Comparison of ENCODE assay signal across 8 mouse cellular contexts in the genomic region with DNA sequence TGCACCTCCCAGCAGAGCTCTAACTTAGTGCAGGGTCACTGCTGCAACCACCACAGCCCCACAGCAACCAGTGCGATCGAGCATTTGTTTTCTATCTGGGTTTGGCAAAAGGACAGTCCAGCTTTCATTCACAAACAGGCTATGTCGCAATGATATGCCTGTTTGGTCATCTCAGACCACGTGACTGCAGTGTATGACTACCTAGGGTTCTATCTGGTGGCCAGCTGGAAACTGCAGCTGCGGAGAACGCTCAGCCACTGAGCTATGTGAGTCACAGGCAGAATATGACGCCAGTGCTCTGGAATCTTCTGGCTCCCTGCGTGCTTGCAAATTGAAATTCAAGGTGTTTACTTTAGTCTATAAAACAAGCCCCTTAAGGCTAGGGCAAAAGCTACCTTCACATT.
DNase-seq lines count a peak whose midpoint lies in the region; ATAC-seq and TF ChIP-seq lines count a peak whose summit lies in the region.
"Had no signal": no experiment of that assay in that cellular context is flagged by ENCODE, and none has a peak within 500 bp of the region (broad histone marks: within the 10 kb centered on the region; RNA-seq: fewer than 3 reads in every experiment).

No protein-coding gene starts in this region.

- H3K9me3 ChIP-seq in intestine, embryonic 14.5 days (ENCODE audit: control insufficient read depth, low read length) = no peaks in the 10 kb centered on the region
- no peaks in the 10 kb centered on the region for H3K9me3 ChIP-seq in hindbrain, embryonic 12.5 days (replicated peaks)
- H3K9me3 ChIP-seq: liver, embryonic 13.5 days had no signal

- 52% methylated on average over 8 of the region's 8 CpGs for WGBS in intestine, embryonic 14.5 days
- 88% methylated on average over 8 of the region's 8 CpGs for WGBS in hindbrain, embryonic 12.5 days

- peak; percentile 93 for DNase-seq in Patski (ENCODE audit: low read depth, low spot score)
- DNase-seq in adrenal gland, postnatal 25 days = peak; percentile 59
- peak; percentile 58 for DNase-seq in intestine, embryonic 14.5 days (ENCODE audit: low spot score)
- DNase-seq in lung, adult 18-20 months = peak; percentile 86 to 89
- DNase-seq in urinary bladder, postnatal 25 days (ENCODE audit: low spot score) = peak; percentile 47
- DNase-seq in c-Kit-positive CD71-positive TER-119-positive erythroid progenitor cells, embryonic 14.5 days (ENCODE audit: low spot score) = no peak
- DNase-seq: liver, embryonic 13.5 days had no signal

- H3K4me3 ChIP-seq in intestine, embryonic 14.5 days (ENCODE audit: low read depth, low read length) = no peak overlapping the region
- H3K4me3 ChIP-seq in hindbrain, embryonic 12.5 days = no peak overlapping the region
- H3K4me3 ChIP-seq: liver, embryonic 13.5 days had no signal

- CTCF ChIA-PET in Patski (lab: Charles Lee) = interaction anchor here (1.3 kb wide), 1 partner anchor 9 kb away, joined by 3 read pairs; no protein-coding TSS in a partner anchor

- H3K36me3 ChIP-seq in intestine, embryonic 14.5 days (ENCODE audit: control insufficient read depth, insufficient read depth, low read length) = no peaks in the 10 kb centered on the region
- no peaks in the 10 kb centered on the region for H3K36me3 ChIP-seq in hindbrain, embryonic 12.5 days
- H3K36me3 ChIP-seq: liver, embryonic 13.5 days had no signal

- ATAC-seq in Patski = peak; percentile 100
- peak; percentile 58; the same call in 1 of the 2 replicates for ATAC-seq in intestine, embryonic 14.5 days (replicated peaks; ENCODE audit: low FRiP score, low TSS enrichment, low read depth)
- no peak for ATAC-seq in hindbrain, embryonic 12.5 days (ENCODE audit: low FRiP score)

- H3K9ac ChIP-seq in intestine, embryonic 14.5 days (ENCODE audit: low read length) = no peak overlapping the region
- no peak overlapping the region for H3K9ac ChIP-seq in hindbrain, embryonic 12.5 days
- H3K9ac ChIP-seq: liver, embryonic 13.5 days had no signal

- in situ Hi-C loops in Patski (cut with MboI; ENCODE audit: low pct_unique_long_range_greater_than_20kb) = no loop called here

- H3K4me1 ChIP-seq in intestine, embryonic 14.5 days (replicated peaks; ENCODE audit: control insufficient read depth, insufficient read depth, low read length) = peaks cover 9% of the 10 kb centered on the region
- no peaks in the 10 kb centered on the region for H3K4me1 ChIP-seq in hindbrain, embryonic 12.5 days

- H3K27ac ChIP-seq in intestine, embryonic 14.5 days (ENCODE audit: low read depth) = peak overlapping the region; percentile 34
- no peak overlapping the region for H3K27ac ChIP-seq in hindbrain, embryonic 12.5 days
- H3K27ac ChIP-seq: liver, embryonic 13.5 days had no signal

- H3K27me3 ChIP-seq in Patski = no peaks in the 10 kb centered on the region
- H3K27me3 ChIP-seq in intestine, embryonic 14.5 days (replicated peaks; ENCODE audit: control insufficient read depth, insufficient read depth, low read length) = no peaks in the 10 kb centered on the region
- H3K27me3 ChIP-seq in hindbrain, embryonic 12.5 days = no peaks in the 10 kb centered on the region
- H3K27me3 ChIP-seq: liver, embryonic 13.5 days had no signal

- no peak overlapping the region for H3K4me2 ChIP-seq in intestine, embryonic 14.5 days (ENCODE audit: low read length)
- no peak overlapping the region for H3K4me2 ChIP-seq in hindbrain, embryonic 12.5 days (replicated peaks)
- H3K4me2 ChIP-seq: liver, embryonic 13.5 days had no signal

- POLR2A ChIA-PET in Patski (lab: Charles Lee) = interaction anchor here (0.8 kb wide), 1 partner anchor 13 kb away, joined by 3 read pairs; no protein-coding TSS in a partner anchor

- TF ChIP-seq CTCF in Patski (IDR thresholded peaks at IDR 0.05) = no peak
